Mouse (Mus musculus) frontal cortex, adult (tissue): ENCODE data around the gene Acap2.

ENCODE experiments used
- ATAC-seq: cut with Nextera tagmentation; 2 replicates; pipeline ENCODE4 v1.9.2; 2017; ENCODE audit warnings: mild to moderate bottlenecking, moderate library complexity, mixed read lengths; ENCODE audit not compliant: low TSS enrichment

Acap2 gene

GRCm38 (mm10) chr16:31200790-31201567 is at the start of gene Acap2:
Gene Acap2 (minus strand): TSS chr16:31201245.
- peak; percentile 94 for ATAC-seq

- no peak for ATAC-seq
Measured at GRCm38 (mm10) chr16:31249401-31249800, 48.4 kb upstream of the Acap2 start.

- peak; percentile 64 for ATAC-seq
Measured at GRCm38 (mm10) chr16:31248717-31249116, 47.7 kb upstream of the Acap2 start.

GRCm38 (mm10) chr16:31247442-31247841 is 46.4 kb upstream of the Acap2 start:
- no peak for ATAC-seq

- no peak for ATAC-seq
Measured at GRCm38 (mm10) chr16:31244053-31244452, 43.0 kb upstream of the Acap2 start.

GRCm38 (mm10) chr16:31241433-31241832 is 40.4 kb upstream of the Acap2 start:
- peak; percentile 88 for ATAC-seq

GRCm38 (mm10) chr16:31240569-31240968 is 39.5 kb upstream of the Acap2 start:
- ATAC-seq = peak; percentile 67

GRCm38 (mm10) chr16:31238281-31238680 is 37.2 kb upstream of the Acap2 start:
- no peak for ATAC-seq

- no peak for ATAC-seq
Measured at GRCm38 (mm10) chr16:31235457-31236310, 34.6 kb upstream of the Acap2 start.

GRCm38 (mm10) chr16:31234808-31235456 is 33.9 kb upstream of the Acap2 start:
- no peak for ATAC-seq

- ATAC-seq = 0 out of 2 replicates have a peak, but pooled peaks have one; percentile 1
Measured at GRCm38 (mm10) chr16:31234356-31234755, 33.3 kb upstream of the Acap2 start.

- ATAC-seq = peak; percentile 87
Measured at GRCm38 (mm10) chr16:31233541-31234339, 32.7 kb upstream of the Acap2 start.

- ATAC-seq = no peak
Measured at GRCm38 (mm10) chr16:31233167-31233498, 32.1 kb upstream of the Acap2 start.

- ATAC-seq = no peak
Measured at GRCm38 (mm10) chr16:31232491-31233166, 31.6 kb upstream of the Acap2 start.

GRCm38 (mm10) chr16:31231591-31231990 is 30.5 kb upstream of the Acap2 start:
- no peak for ATAC-seq

- no peak for ATAC-seq
Measured at GRCm38 (mm10) chr16:31227746-31228145, 26.7 kb upstream of the Acap2 start.

GRCm38 (mm10) chr16:31215271-31215670 is 14.2 kb upstream of the Acap2 start:
- ATAC-seq = no peak

GRCm38 (mm10) chr16:31213463-31213862 is 12.4 kb upstream of the Acap2 start:
- ATAC-seq = no peak

GRCm38 (mm10) chr16:31211503-31211902 is 10.5 kb upstream of the Acap2 start:
- no peak for ATAC-seq

GRCm38 (mm10) chr16:31210453-31210852 is 9.4 kb upstream of the Acap2 start:
- ATAC-seq = no peak

GRCm38 (mm10) chr16:31209911-31210310 is 8.9 kb upstream of the Acap2 start:
- no peak for ATAC-seq
